Mouse (Mus musculus): ENCODE measurements around the gene Mgll. TPM values are rescaled to one million over a fixed set of nuclear protein-coding genes. Genes with fewer than 3 reads are reported as not detected.

The Mgll gene
- 10 to 100 TPM; 40.0 to 47.5 TPM for total RNA-seq (2021)
- long read RNA-seq, experiment 1, transcript Mgll-204 (8 exons, 3,676 nt) = major isoform, 6 of 22 reads
- long read RNA-seq, experiment 1, partial matches to known transcripts = 1 of 22 reads
- long read RNA-seq, experiment 1, other reads (novel, unspliced or antisense) = 14 of 22 reads
- long read RNA-seq, experiment 2, transcript Mgll-204 (8 exons, 3,676 nt) = major isoform, 7 of 47 reads
- long read RNA-seq, experiment 2, transcript Mgll-207 (8 exons, 3,991 nt) = minor isoform, 6 of 47 reads
- long read RNA-seq, experiment 2, partial matches to known transcripts = 2 of 47 reads
- long read RNA-seq, experiment 2, other reads (novel, unspliced or antisense) = 28 of 47 reads

- peak; percentile 72 for DNase-seq
These were observed at the start of gene Mgll for GRCm38 (mm10) chr6:88724313-88725195. Gene Mgll (plus strand): TSS chr6:88724412.

- DNase-seq = no peak
These were observed 48.4 kb upstream of the Mgll start for GRCm38 (mm10) chr6:88675815-88676214.

GRCm38 (mm10) chr6:88676753-88677736 lies 47.2 kb upstream of the Mgll start:
- DNase-seq = no peak

GRCm38 (mm10) chr6:88677738-88678137 lies 46.5 kb upstream of the Mgll start:
- DNase-seq = no peak

- DNase-seq = no peak
These were observed 43.2 kb upstream of the Mgll start for GRCm38 (mm10) chr6:88681026-88681425.

- no peak for DNase-seq
These were observed 40.7 kb upstream of the Mgll start for GRCm38 (mm10) chr6:88683380-88684053.

DNA sequence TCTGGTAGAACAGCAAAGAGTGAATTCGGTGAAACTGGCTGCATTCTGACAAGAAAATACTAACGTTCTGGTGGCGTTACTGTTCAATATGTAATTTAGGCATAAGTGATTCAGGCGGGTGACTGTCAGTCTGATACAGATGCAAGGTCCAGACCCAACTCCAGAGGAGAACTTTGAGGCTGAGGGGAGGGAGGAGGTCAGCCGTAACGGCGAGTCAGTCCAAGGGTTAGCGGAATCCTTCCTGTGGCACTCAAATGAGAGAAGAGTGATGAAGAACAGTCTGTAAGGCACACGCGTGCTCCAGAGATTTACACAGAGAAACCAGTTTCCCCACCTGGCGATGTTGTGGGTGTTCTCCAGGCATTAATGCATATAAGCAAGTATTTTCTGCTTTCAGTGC lies 36.0 kb upstream of the Mgll start:
- no peak for DNase-seq

DNA sequence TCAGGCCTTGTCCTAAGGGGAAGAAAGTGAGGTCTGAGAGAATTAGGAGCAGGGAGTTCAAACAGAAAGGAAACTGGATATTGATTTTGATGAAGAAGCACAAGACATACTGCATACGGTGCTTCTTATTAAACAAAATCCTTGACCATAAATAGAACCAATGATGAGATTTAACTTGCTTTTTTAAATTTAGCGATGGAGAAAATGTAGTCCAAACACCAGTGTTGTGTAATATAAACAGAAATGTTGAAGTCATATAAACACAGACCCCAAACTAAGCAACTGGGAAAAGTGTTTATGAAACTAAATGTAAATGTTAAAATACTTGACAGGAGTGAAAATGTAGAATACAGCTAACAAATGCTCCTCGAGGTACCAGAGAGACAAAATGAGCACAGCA lies 35.5 kb upstream of the Mgll start:
- DNase-seq = no peak

DNA sequence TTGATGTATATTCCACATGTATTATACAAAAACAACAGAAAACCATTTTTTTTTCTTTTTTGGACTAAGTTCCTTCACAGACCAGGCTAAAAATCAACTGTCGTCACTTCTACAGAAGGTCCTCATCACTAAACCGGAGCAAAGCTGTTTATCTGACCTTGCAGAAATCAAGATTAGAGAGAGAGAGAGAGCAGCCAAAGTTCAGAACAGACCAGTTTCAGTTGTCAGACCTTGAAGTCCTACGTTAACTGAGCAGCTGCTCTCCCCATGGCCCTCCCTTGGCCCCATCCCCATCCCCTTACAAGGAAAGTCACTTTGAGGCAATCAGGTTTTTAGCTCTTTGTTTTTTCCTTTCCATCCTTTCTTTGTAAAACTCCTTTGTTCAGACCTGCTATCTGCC lies 34.0 kb upstream of the Mgll start:
- DNase-seq = no peak

- no peak for DNase-seq
These were observed 32.9 kb upstream of the Mgll start for GRCm38 (mm10) chr6:88691361-88691760.

- no peak for DNase-seq
These were observed 21.3 kb upstream of the Mgll start for GRCm38 (mm10) chr6:88702887-88703286.

DNA sequence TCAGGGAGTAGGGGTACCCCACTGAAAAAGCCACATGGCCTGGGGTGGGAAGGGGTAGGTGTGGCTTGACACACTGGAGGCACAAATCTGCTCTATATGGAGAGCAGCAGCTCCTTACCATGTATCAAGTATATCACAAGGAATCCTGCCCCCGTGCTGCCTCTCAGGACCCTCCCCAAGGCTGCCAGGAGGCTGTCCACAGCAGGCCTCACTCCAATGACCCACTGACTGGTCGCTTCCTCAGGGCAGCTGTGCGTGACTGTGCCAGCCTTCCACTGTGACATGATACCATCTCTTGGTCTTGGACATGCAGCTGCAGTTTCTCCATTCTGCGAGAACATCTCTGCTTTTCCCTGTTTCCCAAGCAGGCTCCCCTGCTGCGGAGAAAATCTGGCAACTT lies 20.5 kb upstream of the Mgll start:
- no peak for DNase-seq

DNA sequence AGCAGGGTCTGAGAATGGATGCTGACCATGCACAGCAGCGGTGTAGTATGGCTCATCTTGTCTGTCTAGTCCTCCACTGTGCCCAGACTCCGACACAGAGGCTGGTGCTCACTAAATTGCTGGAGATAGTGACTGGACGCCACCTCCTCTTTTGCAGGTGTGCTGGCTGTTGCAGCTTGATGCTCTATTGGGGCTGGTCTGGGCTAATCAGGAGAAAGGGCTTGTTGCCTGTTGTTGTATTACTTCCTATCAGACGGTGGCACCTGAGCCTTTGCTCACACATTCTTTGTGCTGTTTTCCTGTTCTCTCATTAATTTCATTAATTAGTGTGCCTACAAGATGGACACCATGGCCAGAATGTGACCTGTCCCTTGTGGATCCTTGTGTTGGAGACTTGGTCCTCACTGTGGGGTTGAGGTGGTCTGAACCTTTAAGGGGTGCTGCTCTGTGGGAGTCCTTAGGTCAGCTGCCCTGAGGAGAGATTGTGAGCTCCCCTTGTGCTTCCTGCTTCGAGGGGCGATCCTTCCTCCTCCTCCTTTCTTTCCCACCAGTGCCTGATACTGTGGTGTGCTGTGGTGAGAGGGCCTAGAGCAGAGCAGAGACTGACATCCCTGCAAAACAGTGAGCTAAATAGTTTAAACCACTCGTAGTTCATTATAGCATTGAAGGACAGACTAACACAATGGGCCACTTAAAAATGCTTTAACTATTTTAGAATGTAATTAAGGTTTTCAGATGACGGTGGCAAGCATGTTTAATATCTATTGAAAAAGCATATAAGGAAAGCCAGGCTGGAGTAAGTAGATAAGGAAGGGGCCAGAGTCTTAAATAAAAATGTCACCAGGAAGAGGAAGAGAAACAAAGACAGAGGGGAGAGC lies 15.6 kb upstream of the Mgll start:
- no peak for DNase-seq

- no peak for DNase-seq
These were observed 15.0 kb upstream of the Mgll start for GRCm38 (mm10) chr6:88709279-88709575.

DNA sequence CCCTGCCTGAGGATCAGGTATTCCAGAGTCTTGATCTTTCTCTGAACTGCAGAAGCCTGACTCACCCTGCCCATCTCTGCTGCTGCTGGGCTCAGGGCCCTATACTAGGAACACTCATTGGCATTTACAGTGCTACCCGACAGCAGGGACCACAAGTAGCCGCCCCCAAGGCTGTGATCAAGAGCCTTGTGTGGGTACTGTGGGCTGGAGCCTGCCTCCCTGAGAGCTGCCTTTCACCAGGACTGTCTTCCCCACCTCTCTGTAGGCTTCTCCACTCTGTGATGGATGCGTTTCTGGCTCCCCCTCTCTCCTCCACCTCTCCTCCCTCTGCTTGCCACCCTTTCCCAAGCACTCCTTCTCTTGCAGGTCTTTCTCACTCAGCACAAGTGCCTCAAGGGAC lies 12.9 kb upstream of the Mgll start:
- no peak for DNase-seq

- no peak for DNase-seq
These were observed 12.1 kb upstream of the Mgll start for GRCm38 (mm10) chr6:88712083-88712482.

GRCm38 (mm10) chr6:88713320-88713719 lies 10.9 kb upstream of the Mgll start:
- DNase-seq = no peak

GRCm38 (mm10) chr6:88714200-88714674 lies 10.0 kb upstream of the Mgll start:
- DNase-seq = no peak

- no peak for DNase-seq
These were observed 8.8 kb upstream of the Mgll start for GRCm38 (mm10) chr6:88715378-88715781.

DNA sequence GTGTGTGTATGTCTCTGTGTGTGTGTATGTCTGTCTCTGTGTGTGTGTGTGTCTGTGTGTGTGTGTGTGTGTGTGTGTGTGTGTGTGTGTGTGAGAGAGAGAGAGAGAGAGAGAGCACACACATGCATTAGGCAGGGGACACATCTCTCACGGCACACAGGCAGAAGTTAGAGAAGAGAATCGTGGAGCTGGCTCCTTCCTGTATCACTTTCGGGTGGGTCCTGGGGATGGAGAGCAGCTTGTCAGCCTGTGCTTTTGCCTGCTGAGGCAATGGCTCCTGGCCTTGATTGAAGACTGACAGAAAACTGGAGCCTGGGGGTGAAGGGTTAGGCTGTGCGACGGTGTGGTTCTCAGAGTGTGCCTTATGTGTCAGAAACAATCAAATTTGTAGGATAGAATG lies 8.2 kb upstream of the Mgll start:
- no peak for DNase-seq

Data from gastrocnemius, postnatal 25 days (tissue).